Mouse (Mus musculus) intestine, embryonic 16.5 days (tissue): ENCODE results near the gene Pde6c. TPM values are rescaled to one million over a fixed set of nuclear protein-coding genes. Genes with fewer than 3 reads are reported as not detected.
A peak's percentile ranks its signal among the peaks of the same experiment; 100 is the strongest.

Experiments
- ATAC-seq: fragments of 200-750 bp; cut with Nextera tagmentation; 2 replicates; pipeline ENCODE4 v1.8.0; 2017; ENCODE audit warnings: moderate TSS enrichment, moderate library complexity
- H3K27ac ChIP-seq: fragments of 300-500 bp; sonication (generic); 2 replicates; pipeline ENCODE4 v1.5.1; 2014; ENCODE audit warnings: mild to moderate bottlenecking, low read length
- H3K27me3 ChIP-seq: fragments of 300-500 bp; sonication (generic); replicated peaks from 2 replicates; pipeline ENCODE4 v1.6.1; 2014; ENCODE audit warnings: low read length, control low read depth, mixed read lengths; ENCODE audit not compliant: control insufficient read depth, insufficient read depth
- H3K36me3 ChIP-seq: fragments of 300-500 bp; sonication (generic); 2 replicates; pipeline ENCODE4 v1.6.1; 2014; ENCODE audit warnings: low read length, control low read depth; ENCODE audit not compliant: control insufficient read depth, insufficient read depth
- H3K4me1 ChIP-seq: fragments of 300-500 bp; sonication (generic); 2 replicates; pipeline ENCODE4 v1.6.1; 2014; ENCODE audit warnings: low read length, control low read depth, mixed read lengths; ENCODE audit not compliant: control insufficient read depth, insufficient read depth
- H3K4me2 ChIP-seq: fragments of 300-500 bp; sonication (generic); 2 replicates; pipeline ENCODE4 v1.6.1; 2014; ENCODE audit warnings: low read depth, low read length, control low read depth
- H3K4me3 ChIP-seq: fragments of 300-500 bp; sonication (generic); 2 replicates; pipeline ENCODE4 v1.5.1; 2014; ENCODE audit warnings: mild to moderate bottlenecking, low read length
- H3K9ac ChIP-seq: fragments of 300-500 bp; sonication (generic); 2 replicates; pipeline ENCODE4 v1.6.1; 2014; ENCODE audit warnings: low read depth, low read length
- H3K9me3 ChIP-seq: fragments of 300-500 bp; sonication (generic); 2 replicates; pipeline ENCODE4 v1.6.1; 2016; ENCODE audit warnings: low read length, control low read depth; ENCODE audit not compliant: control insufficient read depth
- WGBS: fragments of 180-500 bp; shearing (Covaris S2); extraction: QIAGEN DNeasy Blood & Tissue Kit; methylation state at CpG from one replicate; pipeline ENCODE4 v1.1.7; 2014; 5-methylcytosine and 5-hydroxymethylcytosine counted together
- polyA plus RNA-seq: library from polyadenylated mRNA; unstranded; fragments of >200 nt; fragmentation: Nextera tagmentation; extraction: Ambion mirVana; gene quantifications from 2 replicates; pipeline ENCODE4 v1.2.1, GENCODE M21; 2015

The Pde6c gene
- polyA plus RNA-seq, 1 experiment from 2014 or later = 0.13 TPM

DNA sequence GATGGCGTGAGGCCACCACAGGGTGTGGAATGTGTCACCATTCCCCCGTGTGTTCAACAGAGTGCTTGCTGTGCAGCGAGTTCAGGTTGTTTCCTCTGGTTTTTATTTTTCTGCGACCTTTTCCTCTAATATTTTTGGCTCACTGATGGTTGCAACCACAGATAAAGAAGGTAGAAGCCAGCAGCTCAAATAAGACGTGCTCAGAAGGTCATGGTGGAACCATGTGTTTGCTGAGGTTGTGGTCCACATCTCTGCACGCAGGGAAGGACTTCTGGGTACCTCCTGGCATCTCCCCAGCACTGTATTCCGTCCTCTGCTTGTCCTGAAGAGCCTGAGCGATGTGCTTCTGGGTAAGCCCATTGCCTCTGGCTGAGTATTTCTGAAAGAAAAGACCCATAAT lies 5.9 kb upstream of the Pde6c start:
- H3K9me3 ChIP-seq = no peaks in the 10 kb centered on the region
- no peak for ATAC-seq
- no peak overlapping the region for H3K27ac ChIP-seq
- H3K9ac ChIP-seq = no peak overlapping the region
- H3K4me2 ChIP-seq = no peak overlapping the region
- no peaks in the 10 kb centered on the region for H3K36me3 ChIP-seq
- peaks cover 6% of the 10 kb centered on the region for H3K4me1 ChIP-seq
- WGBS = 66% methylated on average over 8 of the region's 8 CpGs
- H3K4me3 ChIP-seq = no peak overlapping the region
- peaks cover 10% of the 10 kb centered on the region; the same call in 1 of the 2 replicates for H3K27me3 ChIP-seq

DNA sequence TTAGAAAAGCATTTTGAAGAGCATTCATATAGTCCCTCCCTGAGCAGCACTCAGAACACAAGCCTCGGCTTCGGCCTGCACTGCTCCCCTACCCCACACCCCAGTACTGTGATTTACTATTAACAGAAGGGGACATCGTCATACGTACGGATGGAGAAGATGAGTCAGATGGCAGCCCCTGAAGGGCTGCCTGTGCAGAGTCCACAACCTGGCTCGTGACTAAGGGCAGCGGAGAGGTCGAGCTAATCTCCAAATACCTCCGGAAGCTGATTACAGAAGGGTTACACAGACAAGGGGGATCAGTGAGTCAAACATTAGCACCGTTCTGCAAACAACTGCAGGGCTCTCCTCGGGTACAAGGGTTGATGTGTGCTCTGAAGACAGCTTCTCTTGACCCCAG lies 1.4 kb downstream of the Pde6c start:
- Histone ChIP-seq H3K36me3 (no peaks in the 10 kb centered on the region), H3K4me3 (no peak overlapping the region)
- peak; percentile 87 for ATAC-seq

DNA sequence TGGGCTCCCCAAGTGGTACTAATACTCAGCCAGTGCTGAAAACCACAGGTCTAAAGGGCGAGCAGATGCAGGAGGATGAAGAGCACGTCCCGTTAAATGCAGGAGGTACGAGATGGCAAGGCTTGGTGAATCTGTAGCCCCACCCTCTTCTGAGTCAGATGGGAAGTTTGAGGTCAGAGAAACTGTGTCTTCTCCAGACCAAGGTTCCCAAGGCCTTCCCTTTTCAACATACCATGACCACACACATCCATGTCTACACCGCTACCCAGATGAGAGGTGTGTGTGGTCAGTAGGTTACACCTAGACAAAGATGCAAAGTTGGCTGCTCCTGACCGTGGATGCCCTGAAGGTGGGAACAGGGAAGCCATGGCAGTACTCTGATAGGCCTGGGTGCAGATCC lies 2.2 kb downstream of the Pde6c start:
- Histone ChIP-seq H3K4me3 (no peak overlapping the region), H3K27me3 (no peaks in the 10 kb centered on the region), H3K36me3 (no peaks in the 10 kb centered on the region), H3K9me3 (no peaks in the 10 kb centered on the region), H3K9ac (no peak overlapping the region), H3K4me1 (no peaks in the 10 kb centered on the region; the same call in 1 of the 2 replicates), H3K4me2 (no peak overlapping the region), H3K27ac (no peak overlapping the region)
- ATAC-seq = no peak
- 73% methylated on average over 6 of the region's 6 CpGs for WGBS

More for the DNA sequence above, 1.4 kb downstream of the Pde6c start:
- Histone ChIP-seq H3K27me3 (no peaks in the 10 kb centered on the region), H3K9ac (no peak overlapping the region), H3K4me2 (no peak overlapping the region), H3K4me1 (no peaks in the 10 kb centered on the region; the same call in 1 of the 2 replicates), H3K9me3 (no peaks in the 10 kb centered on the region), H3K27ac (no peak overlapping the region)
- 42% methylated on average over 11 of the region's 11 CpGs for WGBS

DNA sequence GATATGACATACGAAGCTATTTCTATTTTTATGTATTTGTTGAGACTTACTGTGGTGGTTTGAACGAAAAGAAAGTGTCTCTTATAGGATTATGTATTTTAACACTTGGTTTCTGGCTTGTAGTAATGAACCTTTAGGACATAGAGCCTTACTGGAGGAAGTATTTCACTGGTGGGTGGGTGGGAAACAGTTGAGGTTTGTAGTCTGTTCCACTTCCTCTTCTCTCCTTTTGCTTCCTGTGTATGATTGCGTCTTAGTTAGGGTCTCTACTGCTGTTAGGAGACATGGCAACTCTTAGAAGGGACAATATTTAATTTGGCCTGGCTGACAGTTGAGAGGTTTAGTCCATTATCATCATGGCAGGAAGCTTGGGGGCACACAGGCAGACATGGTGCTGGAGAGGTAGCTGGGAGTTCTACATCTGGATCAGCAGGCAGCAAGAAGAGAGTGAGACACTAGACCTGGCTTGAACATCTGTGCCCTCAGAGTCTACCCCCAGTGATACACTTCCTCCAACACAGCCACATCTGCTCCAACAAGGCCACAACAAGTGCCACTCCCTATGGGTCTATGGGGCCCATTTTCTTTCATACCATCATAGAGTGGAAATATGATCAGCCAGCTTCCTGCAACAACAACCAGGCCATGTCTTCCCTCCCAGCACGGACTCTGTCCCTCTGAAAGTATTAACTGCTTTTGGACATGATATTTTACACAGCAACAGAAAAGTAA lies 11.1 kb downstream of the Pde6c start:
- WGBS = 74% methylated on average over 4 of the region's 4 CpGs
- Histone ChIP-seq H3K9ac (no peak overlapping the region), H3K9me3 (no peaks in the 10 kb centered on the region), H3K4me1 (no peaks in the 10 kb centered on the region), H3K27ac (no peak overlapping the region), H3K4me2 (no peak overlapping the region), H3K4me3 (no peak overlapping the region), H3K36me3 (no peaks in the 10 kb centered on the region), H3K27me3 (no peaks in the 10 kb centered on the region)
- ATAC-seq = no peak

DNA sequence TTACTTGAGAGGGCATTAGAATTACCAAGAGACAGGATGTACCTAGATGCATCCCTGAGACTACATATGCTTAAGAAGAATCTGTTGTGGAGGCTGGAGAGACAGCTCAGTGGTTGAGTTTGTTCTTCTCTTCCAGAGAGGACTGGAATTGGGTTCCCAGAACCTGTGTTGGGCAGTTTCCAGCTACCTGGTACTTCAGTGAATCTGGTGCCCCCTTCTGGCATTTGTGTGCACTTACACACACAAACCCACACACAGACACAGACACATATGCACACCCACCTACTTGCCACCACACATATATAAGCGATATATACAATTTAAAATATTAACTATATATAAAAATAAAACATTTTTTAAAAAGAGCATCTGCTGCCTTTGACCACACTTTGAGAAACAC lies 23.7 kb downstream of the Pde6c start:
- no peak for ATAC-seq
- H3K9me3 ChIP-seq = no peaks in the 10 kb centered on the region
- H3K4me3 ChIP-seq = no peak overlapping the region
- WGBS = 96% methylated on average over 1 of the region's 1 CpGs
- H3K27me3 ChIP-seq = no peaks in the 10 kb centered on the region
- H3K4me1 ChIP-seq = no peaks in the 10 kb centered on the region
- H3K36me3 ChIP-seq = no peaks in the 10 kb centered on the region
- no peak overlapping the region for H3K9ac ChIP-seq
- H3K4me2 ChIP-seq = no peak overlapping the region
- no peak overlapping the region for H3K27ac ChIP-seq

DNA sequence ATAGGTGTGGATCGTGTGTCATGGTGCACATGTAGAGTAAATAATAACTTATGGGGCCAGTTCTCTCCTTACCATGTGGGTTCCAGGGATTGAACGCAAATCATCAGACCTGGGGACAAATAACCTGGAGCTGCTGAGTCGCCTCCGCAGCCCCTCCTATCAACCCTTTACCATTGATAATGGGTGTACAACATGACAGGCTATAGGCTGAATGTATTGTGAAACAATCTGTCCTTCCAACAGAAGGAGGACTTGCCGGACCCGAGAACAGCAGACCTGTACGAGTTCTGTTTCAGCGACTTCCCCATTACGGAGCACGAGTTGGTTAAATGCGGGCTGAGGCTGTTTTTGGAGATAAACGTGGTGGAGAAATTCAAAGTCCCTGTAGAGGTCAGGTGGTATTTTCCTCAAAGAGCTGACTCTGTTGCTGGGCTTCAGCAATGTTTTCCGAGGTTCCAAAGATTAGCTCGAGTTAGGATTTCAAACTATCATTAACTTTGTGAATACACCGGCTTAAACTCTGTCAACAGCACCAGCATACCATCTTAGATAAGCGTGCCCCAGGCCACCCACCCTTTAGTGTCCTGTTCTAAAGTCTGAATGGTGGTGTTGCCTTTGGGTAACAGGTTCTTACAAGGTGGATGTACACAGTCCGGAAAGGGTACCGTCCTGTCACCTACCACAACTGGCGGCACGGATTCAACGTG lies 29.2 kb downstream of the Pde6c start:
- no peaks in the 10 kb centered on the region for H3K4me1 ChIP-seq
- no peaks in the 10 kb centered on the region for H3K27me3 ChIP-seq
- H3K9ac ChIP-seq = no peak overlapping the region
- H3K4me3 ChIP-seq = no peak overlapping the region
- no peaks in the 10 kb centered on the region for H3K9me3 ChIP-seq
- no peak overlapping the region for H3K4me2 ChIP-seq
- no peaks in the 10 kb centered on the region for H3K36me3 ChIP-seq
- WGBS = 64% methylated on average over 21 of the region's 21 CpGs
- no peak overlapping the region for H3K27ac ChIP-seq
- ATAC-seq = peak; percentile 57

DNA sequence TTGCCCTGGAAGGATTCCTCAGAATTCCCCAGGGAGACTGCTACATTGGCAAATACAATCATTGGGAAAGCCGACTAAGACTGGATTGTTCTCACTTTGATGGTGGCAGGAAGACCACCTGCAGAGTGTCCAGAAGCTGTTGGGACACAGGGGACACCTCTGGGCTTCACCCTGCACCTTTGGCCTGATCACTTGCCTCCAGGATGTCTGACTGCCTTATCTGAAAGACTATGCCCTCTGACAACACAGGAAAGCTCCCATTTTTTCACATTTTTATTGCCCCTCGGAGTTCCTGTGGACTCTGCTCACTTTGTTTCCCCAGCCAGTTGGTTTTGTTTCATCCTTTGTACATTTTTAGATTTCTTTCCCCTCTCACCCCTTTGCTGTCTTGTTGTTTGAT lies 32.1 kb downstream of the Pde6c start:
- peak overlapping the region; percentile 62 for H3K27ac ChIP-seq
- 62% methylated on average over 2 of the region's 2 CpGs for WGBS
- no peaks in the 10 kb centered on the region for H3K4me1 ChIP-seq
- ATAC-seq = peak; percentile 91
- H3K9ac ChIP-seq = no peak overlapping the region
- H3K4me3 ChIP-seq = no peak overlapping the region
- no peaks in the 10 kb centered on the region for H3K36me3 ChIP-seq
- no peaks in the 10 kb centered on the region for H3K27me3 ChIP-seq
- H3K9me3 ChIP-seq = no peaks in the 10 kb centered on the region
- H3K4me2 ChIP-seq = no peak overlapping the region

DNA sequence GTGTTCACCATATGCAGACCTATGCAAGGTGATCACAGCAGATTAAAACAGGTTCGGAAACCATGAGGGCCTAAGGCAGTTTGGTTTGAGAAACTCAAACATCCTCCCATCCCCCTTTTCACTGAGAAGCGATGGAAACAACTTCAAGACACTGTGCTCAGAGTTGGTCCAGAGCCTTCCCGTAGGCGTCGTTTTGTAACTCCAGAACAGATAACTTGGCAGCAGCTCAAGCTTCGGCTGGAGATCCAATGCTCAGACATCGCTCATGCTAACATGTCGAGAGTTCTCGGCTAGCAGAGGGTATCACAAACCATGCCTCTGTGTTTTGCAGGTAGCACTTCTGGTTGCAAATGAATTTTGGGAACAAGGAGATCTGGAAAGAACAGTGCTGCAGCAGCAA lies 47.1 kb downstream of the Pde6c start:
- Histone ChIP-seq H3K9ac (no peak overlapping the region), H3K27ac (no peak overlapping the region), H3K36me3 (no peaks in the 10 kb centered on the region), H3K27me3 (no peaks in the 10 kb centered on the region), H3K4me2 (no peak overlapping the region), H3K4me3 (no peak overlapping the region), H3K4me1 (no peaks in the 10 kb centered on the region), H3K9me3 (no peaks in the 10 kb centered on the region)
- 86% methylated on average over 9 of the region's 9 CpGs for WGBS
- ATAC-seq = no peak

DNA sequence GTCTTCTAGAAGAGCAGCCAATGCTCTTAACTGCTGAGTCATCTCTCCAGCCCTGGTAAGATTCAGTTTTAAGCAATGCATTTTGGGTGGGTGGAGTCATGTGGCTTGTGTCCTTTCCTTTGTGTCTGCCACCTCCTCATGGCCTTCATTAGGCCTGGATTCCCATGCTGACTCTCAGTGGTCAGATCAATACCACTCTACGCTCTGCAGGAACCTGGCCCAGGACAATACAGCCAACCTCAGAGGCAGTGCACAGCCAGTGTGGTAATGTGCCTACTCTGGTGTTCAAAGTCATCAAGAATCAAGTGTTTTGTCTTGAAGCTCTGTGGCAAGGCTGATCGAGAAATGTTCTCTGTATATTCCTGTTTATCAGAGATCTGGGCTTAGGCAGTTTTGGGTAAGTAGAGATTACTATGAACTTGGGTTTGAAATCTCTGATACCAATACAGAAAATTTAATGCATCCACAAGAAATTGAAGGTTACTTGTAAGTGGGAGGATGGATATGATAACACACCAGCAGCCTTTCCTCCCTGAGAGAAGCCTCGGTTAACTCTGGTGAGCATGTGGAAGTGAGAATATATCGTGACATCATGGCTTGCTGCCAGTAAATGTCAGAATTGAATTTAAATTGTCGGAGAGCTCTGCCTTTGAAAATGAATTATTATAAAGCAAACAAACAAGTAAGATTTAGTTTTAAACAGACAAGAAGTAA lies 54.2 kb downstream of the Pde6c start:
- no peaks in the 10 kb centered on the region for H3K27me3 ChIP-seq

More for the DNA sequence above, 54.2 kb downstream of the Pde6c start:
- Histone ChIP-seq H3K9me3 (no peaks in the 10 kb centered on the region), H3K4me2 (no peak overlapping the region), H3K4me3 (no peak overlapping the region), H3K27ac (no peak overlapping the region), H3K36me3 (no peaks in the 10 kb centered on the region), H3K9ac (no peak overlapping the region), H3K4me1 (no peaks in the 10 kb centered on the region)
- 87% methylated on average over 5 of the region's 5 CpGs for WGBS
- ATAC-seq = no peak
